Comparison of ENCODE assay signal across 10 mouse cellular contexts in genomic region chr15:10623571-10624227, GRCm38 (mm10).
DNase-seq lines count a peak whose midpoint lies in the region; ATAC-seq lines count a peak whose summit lies in the region.
"Had no signal": no experiment of that assay in that cellular context is flagged by ENCODE, and none has a peak within 500 bp of the region (broad histone marks: within the 10 kb centered on the region; RNA-seq: fewer than 3 reads in every experiment).

No protein-coding gene starts in this region.

- H3K36me3 ChIP-seq in neural tube, embryonic 15.5 days: no peaks in the 10 kb centered on the region

- H3K27me3 ChIP-seq in neural tube, embryonic 15.5 days (replicated peaks): no peaks in the 10 kb centered on the region
- H3K27me3 ChIP-seq: embryonic facial prominence, embryonic 15.5 days; limb, embryonic 12.5 days had no signal

- no peak overlapping the region for H3K4me2 ChIP-seq in neural tube, embryonic 15.5 days
- H3K4me2 ChIP-seq: embryonic facial prominence, embryonic 15.5 days; limb, embryonic 12.5 days had no signal

- H3K4me3 ChIP-seq in neural tube, embryonic 15.5 days (replicated peaks): no peak overlapping the region
- H3K4me3 ChIP-seq: embryonic facial prominence, embryonic 15.5 days; limb, embryonic 12.5 days had no signal

- H3K27ac ChIP-seq in neural tube, embryonic 15.5 days (replicated peaks): no peak overlapping the region
- H3K27ac ChIP-seq: embryonic facial prominence, embryonic 15.5 days; limb, embryonic 12.5 days had no signal

- H3K4me1 ChIP-seq in neural tube, embryonic 15.5 days: 0 out of 2 replicates have a peak, but pooled peaks cover 5% of the 10 kb centered on the region

- H3K9me3 ChIP-seq in neural tube, embryonic 15.5 days (replicated peaks): no peaks in the 10 kb centered on the region
- H3K9me3 ChIP-seq: embryonic facial prominence, embryonic 15.5 days had no signal

- no peak for ATAC-seq in neural tube, embryonic 15.5 days (ENCODE audit: low FRiP score)

- 23% methylated on average over 10 of the region's 10 CpGs for WGBS in neural tube, embryonic 15.5 days

- H3K9ac ChIP-seq in neural tube, embryonic 15.5 days (replicated peaks): no peak overlapping the region
- H3K9ac ChIP-seq: embryonic facial prominence, embryonic 15.5 days; limb, embryonic 12.5 days had no signal

- peak; percentile 38 to 74 for DNase-seq in adrenal gland, adult (ENCODE audit: inconsistent age in 2 of 2, low spot score in 1 of 2)
- no peak for DNase-seq in adrenal gland, postnatal 25 days
- DNase-seq in neural tube, embryonic 10.5 days (ENCODE audit: extremely low spot score, low spot score): peak; percentile 55
- peak; percentile 41 to 54 for DNase-seq in kidney, postnatal 36 days
- DNase-seq in retina, embryonic 14.5 days (ENCODE audit: low spot score): peak; percentile 51
- DNase-seq in urinary bladder, adult 18-20 months (ENCODE audit: low spot score in 2 of 2): no peak
- no peak for DNase-seq in urinary bladder, postnatal 25 days (ENCODE audit: low spot score)

Comparison
In these comparisons a context has a peak if more than half of its experiments do, and no peak if none do; other contexts are left out.
1. DNase-seq: peak in adrenal gland, adult (2 of 2), neural tube, embryonic 10.5 days (single experiment), kidney, postnatal 36 days (2 of 2) and retina, embryonic 14.5 days (single experiment); none in adrenal gland, postnatal 25 days (single experiment), urinary bladder, adult 18-20 months (0 of 2) and urinary bladder, postnatal 25 days (single experiment).